Comparison of ENCODE assay signal across 22 mouse cellular contexts in the genomic region with DNA sequence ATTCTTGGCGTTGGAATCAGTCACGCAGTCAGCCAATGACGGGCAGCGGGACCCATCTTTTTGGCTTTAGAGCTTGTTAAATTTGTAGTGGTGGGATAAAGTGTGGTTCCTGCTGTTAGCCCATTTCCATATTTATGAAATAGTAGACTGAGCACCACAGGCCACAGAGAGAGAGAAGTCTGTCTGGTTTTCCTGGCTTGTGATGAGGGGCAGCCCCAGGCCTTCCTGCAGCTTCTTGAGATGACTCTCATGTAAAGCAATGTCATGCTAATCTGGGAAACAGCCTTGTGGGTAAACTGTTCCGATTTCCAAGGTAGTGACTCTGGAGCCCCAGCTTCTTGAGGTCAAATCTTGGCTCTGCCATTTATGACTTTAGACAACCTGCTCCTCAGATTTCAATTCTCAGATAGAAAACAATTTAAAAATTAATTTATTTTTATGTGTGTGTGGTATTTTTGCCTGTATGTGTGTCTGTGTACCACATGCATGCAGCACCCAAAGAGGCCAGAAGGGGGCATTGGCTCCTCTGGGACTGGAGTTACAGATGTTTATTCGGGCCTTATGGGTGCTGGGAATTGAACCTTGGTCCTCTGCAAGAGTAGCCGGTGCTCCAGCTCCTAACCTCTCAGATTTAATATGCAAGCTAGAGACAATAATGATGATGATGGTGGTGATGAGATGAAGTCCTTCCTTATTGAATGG. TPM values are rescaled to one million over a fixed set of nuclear protein-coding genes. Genes with fewer than 3 reads are reported as not detected.
DNase-seq lines count a peak whose midpoint lies in the region; TF ChIP-seq lines count a peak whose summit lies in the region.
"Had no signal": no experiment of that assay in that cellular context is flagged by ENCODE, and none has a peak within 500 bp of the region (broad histone marks: within the 10 kb centered on the region; RNA-seq: fewer than 3 reads in every experiment).

No protein-coding gene starts in this region.

- H3K9me3 ChIP-seq in ES-Bruce4 (replicated peaks; ENCODE audit: control insufficient read depth, insufficient read depth, low read length, poor library complexity, severe bottlenecking), result no peaks in the 10 kb centered on the region
- H3K9me3 ChIP-seq: embryonic facial prominence, embryonic 10.5 days; heart, embryonic 10.5 days; hindbrain, embryonic 12.5 days had no signal

- intact Hi-C loops in left cerebral cortex, adult 2 months (cut with DNase I), result no loop called here
- intact Hi-C loops in left cerebral cortex, postnatal 25 days (cut with DNase I), result no loop called here

- no peak overlapping the region for H3K27ac ChIP-seq in left cerebral cortex, adult 2 months
- H3K27ac ChIP-seq in testis, adult 2 months (ENCODE audit: control insufficient read depth, insufficient read depth, low read depth, low read length), result no peak overlapping the region
- no peak overlapping the region for H3K27ac ChIP-seq in ES-Bruce4 (ENCODE audit: insufficient read depth, low read length)
- H3K27ac ChIP-seq: embryonic facial prominence, embryonic 10.5 days; forebrain, embryonic 10.5 days; gastrocnemius, adult 2 months; heart, embryonic 10.5 days; hindbrain, embryonic 12.5 days; hindbrain, postnatal 0 days had no signal

- no peaks in the 10 kb centered on the region for H3K36me3 ChIP-seq in testis, adult 2 months (ENCODE audit: control insufficient read depth, insufficient read depth, low read length)
- no peaks in the 10 kb centered on the region for H3K36me3 ChIP-seq in ES-Bruce4 (ENCODE audit: control insufficient read depth, insufficient read depth, low read length, poor library complexity, severe bottlenecking)
- H3K36me3 ChIP-seq: embryonic facial prominence, embryonic 10.5 days; forebrain, embryonic 10.5 days; heart, embryonic 10.5 days; hindbrain, embryonic 12.5 days had no signal

- H3K9ac ChIP-seq in ES-Bruce4 (ENCODE audit: low read depth, poor library complexity, severe bottlenecking), result no peak overlapping the region
- H3K9ac ChIP-seq: hindbrain, embryonic 12.5 days had no signal

- TF ChIP-seq EP300 in ES-Bruce4 (IDR thresholded peaks at IDR 0.05; ENCODE audit: insufficient read depth, low read depth, low read length), result no peak

- TF ChIP-seq POLR2A in testis, adult 2 months (IDR thresholded peaks at IDR 0.05; ENCODE audit: control insufficient read depth, low read depth, low read length), result no peak
- TF ChIP-seq POLR2A in ES-Bruce4 (IDR thresholded peaks at IDR 0.05; ENCODE audit: insufficient read depth, low read length), result no peak

- H3K4me1 ChIP-seq in testis, adult 2 months (ENCODE audit: control insufficient read depth, insufficient read depth, low read length), result peaks cover 13% of the 10 kb centered on the region
- no peaks in the 10 kb centered on the region for H3K4me1 ChIP-seq in ES-Bruce4 (ENCODE audit: control insufficient read depth, insufficient read depth, low read length)
- H3K4me1 ChIP-seq: embryonic facial prominence, embryonic 10.5 days; forebrain, embryonic 10.5 days; heart, embryonic 10.5 days; hindbrain, embryonic 12.5 days had no signal

- H3K27me3 ChIP-seq in testis, adult 2 months (ENCODE audit: control insufficient read depth, insufficient read depth, low read length), result no peaks in the 10 kb centered on the region
- H3K27me3 ChIP-seq in ES-Bruce4 (ENCODE audit: control insufficient read depth, insufficient read depth, low read length, poor library complexity, severe bottlenecking), result no peaks in the 10 kb centered on the region; the same call in 1 of the 2 replicates
- H3K27me3 ChIP-seq: hindbrain, embryonic 12.5 days had no signal

- DNase-seq in left cerebral cortex, adult 2 months (ENCODE audit: extremely low spot score in 1 of 2, low spot score in 2 of 2), result no peak
- DNase-seq in left cerebral cortex, postnatal 25 days (ENCODE audit: low spot score in 2 of 2), result no peak
- DNase-seq in testis, postnatal 14 days (ENCODE audit: low spot score), result no peak
- peak; percentile 8 for DNase-seq in ZHBTc4 (ENCODE audit: low read depth, low spot score)
- no peak for DNase-seq in adrenal gland, postnatal 4 days (ENCODE audit: low spot score in 2 of 2)
- DNase-seq in lung, postnatal 10 days, result no peak
- DNase-seq: adrenal gland, postnatal 10 days; cerebellum, adult 11-12 months; cerebellum, adult 9-11 months; cerebellum, postnatal 36 days; gastrocnemius, adult 2 months; gastrocnemius, postnatal 25 days; heart, postnatal 10 days; heart, postnatal 4 days had no signal

- peak; percentile 32 for TF ChIP-seq CTCF in left cerebral cortex, adult 2 months (IDR thresholded peaks at IDR 0.05)
- peak; percentile 19; the same call in 1 of the 2 replicates for TF ChIP-seq CTCF in testis, adult 2 months (IDR thresholded peaks at IDR 0.05; ENCODE audit: control insufficient read depth, insufficient read depth, insufficient replicate concordance, low read depth, low read length)
- peak; percentile 7 for TF ChIP-seq CTCF in ES-Bruce4 (IDR thresholded peaks at IDR 0.05; ENCODE audit: low read depth, low read length)

- H3K4me3 ChIP-seq in left cerebral cortex, adult 2 months, result no peak overlapping the region
- H3K4me3 ChIP-seq in testis, adult 2 months (ENCODE audit: control insufficient read depth, low read depth, low read length), result peak overlapping the region; percentile 18
- no peak overlapping the region for H3K4me3 ChIP-seq in ES-Bruce4 (ENCODE audit: low read depth, low read length)
- H3K4me3 ChIP-seq: embryonic facial prominence, embryonic 10.5 days; erythroblast, embryonic 14.5 days; forebrain, embryonic 10.5 days; gastrocnemius, adult 2 months; heart, embryonic 10.5 days; hindbrain, embryonic 12.5 days had no signal

RNA-seq across cellular contexts. Expression of a gene that starts 32.4 kb away (rescaled TPM):
- total RNA-seq in left cerebral cortex, adult 2 months (2021), result 100 to 1,000 TPM; 964 to 986 TPM
- 1,000 to 10,000 TPM; 1,042 to 1,074 TPM for total RNA-seq in left cerebral cortex, postnatal 25 days (2021)
- 3.4 and 4.2 TPM in 2 replicates for polyA plus RNA-seq in testis, adult 2 months (2012; rRNA removed)
- 1.4 and 2.3 TPM in 2 replicates for polyA plus RNA-seq in ES-Bruce4 (2011; ENCODE audit: insufficient read depth, insufficient read length, low read depth, missing spikeins)
- total RNA-seq in adrenal gland, postnatal 4 days (2021), result 10 to 100 TPM; 20.8 to 22.0 TPM
- polyA plus RNA-seq: erythroblast, embryonic 14.5 days had no signal

Comparison
In these comparisons a context has a peak if more than half of its experiments do, and no peak if none do; other contexts are left out.
1. RNA of a gene that starts 32.4 kb away (total RNA-seq): 1,042 to 1,074 TPM in left cerebral cortex, postnatal 25 days and 964 to 986 TPM in left cerebral cortex, adult 2 months; 20.8 to 22.0 TPM in adrenal gland, postnatal 4 days; every median in the first group is over 10 times any median in the second.
2. Peak in every context shown above with its lines, with median percentiles within 50 percentile points of each other: CTCF ChIP-seq.